Mouse (Mus musculus): ENCODE measurements around the gene Ccl17.

Ccl17 gene

DNA sequence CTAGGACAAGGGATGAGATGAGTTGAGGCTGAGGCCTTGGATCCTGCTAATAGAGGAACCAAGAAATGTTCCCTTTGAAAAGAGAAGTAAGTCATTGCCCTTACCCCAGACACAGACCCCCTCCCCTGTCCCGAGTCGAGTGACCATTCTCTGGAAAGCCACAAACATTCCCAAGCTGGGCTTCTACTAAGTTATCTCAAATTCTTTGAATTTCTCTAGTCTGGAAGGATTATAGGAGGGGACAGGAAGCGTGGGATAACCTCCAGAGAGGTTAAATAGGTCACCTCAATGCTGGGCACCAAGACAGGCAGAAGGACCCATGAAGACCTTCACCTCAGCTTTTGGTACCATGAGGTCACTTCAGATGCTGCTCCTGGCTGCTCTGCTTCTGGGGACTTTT is at the start of gene Ccl17:
Ccl17 (plus strand) TSS at position 301 of the 400 bp plus-strand sequence.
- in situ Hi-C loops (cut with MboI, MseI), result no loop called here

DNA sequence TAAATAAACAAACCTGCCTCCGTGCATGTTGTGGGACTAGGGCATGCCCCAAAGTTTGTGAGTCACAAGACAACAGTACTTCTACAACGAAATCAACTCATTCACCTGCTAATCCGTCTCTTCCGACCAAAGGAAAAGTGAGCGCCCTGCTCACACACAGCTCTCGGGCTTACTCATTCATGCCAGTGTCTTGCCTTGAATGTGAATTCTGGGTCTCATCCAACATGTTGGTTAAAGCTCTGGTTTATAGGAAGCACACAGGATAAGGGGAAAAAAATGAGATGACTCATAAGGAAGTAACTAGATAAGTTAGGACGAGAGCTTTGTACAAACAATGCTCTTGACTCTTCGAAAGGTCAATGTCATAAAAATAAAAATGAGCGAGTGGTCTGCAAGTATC is 43.2 kb upstream of the Ccl17 start:
- in situ Hi-C loops (cut with MboI, MseI), result no loop called here

DNA sequence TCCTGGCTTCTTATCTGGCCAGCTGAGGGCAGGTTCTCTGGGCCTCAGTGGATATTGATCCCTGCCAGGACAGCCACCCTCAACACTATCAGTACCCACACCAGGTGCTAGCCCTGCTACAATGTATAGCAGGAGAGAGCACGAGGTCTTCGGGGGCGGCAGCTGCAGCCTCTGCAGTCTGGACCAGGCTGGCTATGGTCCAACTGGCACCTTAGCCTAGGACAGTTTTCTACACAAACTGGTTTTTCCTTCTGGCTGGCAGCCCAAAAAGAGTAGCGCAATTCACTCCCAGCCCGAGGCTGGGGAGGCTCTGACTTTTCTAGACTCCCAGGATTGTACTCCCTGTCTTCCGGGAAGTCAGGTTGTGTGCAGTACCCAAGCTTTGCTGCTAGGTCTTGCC is 39.3 kb upstream of the Ccl17 start:
- in situ Hi-C loops (cut with MboI, MseI), result no loop called here

DNA sequence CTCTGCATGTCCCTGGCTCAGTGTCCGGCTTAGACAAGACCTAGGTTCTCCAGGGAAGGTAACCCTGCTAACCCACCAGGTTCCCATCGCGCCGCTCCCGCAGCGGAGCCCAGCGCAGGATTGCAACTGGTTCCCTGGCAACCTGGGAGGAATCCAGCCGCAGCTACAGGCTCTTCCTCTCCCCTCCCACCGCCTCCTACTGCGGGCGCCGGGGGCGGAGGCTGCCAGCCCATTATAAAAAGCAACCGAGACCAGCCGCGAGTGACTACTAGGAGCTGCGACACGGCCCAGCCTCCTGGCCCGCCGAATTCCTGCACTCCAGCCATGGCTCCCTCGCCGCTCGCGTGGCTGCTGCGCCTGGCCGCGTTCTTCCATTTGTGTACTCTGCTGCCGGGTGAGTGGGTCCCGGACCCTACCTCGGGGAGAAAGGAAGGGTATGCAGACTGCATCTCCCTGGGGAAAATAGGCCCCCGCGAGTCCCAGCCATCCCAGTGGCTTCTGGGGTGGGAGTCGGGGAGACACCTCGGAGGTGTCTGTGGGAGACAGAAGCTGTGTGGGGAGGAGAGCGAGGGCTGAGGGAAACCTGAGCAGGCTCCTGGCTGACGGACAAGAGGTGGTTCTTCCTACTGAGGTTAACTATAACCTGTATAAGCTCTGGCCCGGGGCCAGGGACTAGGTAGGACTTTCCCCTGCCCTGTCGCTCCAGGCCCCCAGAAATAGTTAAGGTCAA is 38.1 kb upstream of the Ccl17 start, which contains the start of gene Cx3cl1:
Cx3cl1 (plus strand) TSS at position 69 of the 730 bp plus-strand sequence.
- in situ Hi-C loops (cut with MboI, MseI), result no loop called here

DNA sequence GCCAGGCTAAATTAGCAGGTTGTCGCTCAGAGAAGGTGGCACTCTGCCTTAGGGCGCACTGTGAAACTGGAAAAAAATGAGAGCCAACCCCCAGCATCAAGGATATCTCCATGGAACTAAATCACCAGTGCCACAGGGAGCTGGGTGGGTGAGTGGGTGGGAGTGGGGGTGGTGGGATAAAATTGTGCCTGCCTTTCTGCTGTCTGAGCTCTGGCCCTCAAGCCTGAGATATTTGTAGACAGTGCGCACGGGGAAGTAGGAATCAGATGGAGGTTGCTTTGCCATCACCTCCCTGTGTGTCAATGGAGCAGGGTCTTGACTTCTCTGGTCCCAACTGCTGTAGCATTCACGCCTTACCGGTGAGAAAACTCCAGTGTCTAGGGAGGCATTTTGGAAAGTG is 37.2 kb upstream of the Ccl17 start:
- in situ Hi-C loops (cut with MboI, MseI), result no loop called here

DNA sequence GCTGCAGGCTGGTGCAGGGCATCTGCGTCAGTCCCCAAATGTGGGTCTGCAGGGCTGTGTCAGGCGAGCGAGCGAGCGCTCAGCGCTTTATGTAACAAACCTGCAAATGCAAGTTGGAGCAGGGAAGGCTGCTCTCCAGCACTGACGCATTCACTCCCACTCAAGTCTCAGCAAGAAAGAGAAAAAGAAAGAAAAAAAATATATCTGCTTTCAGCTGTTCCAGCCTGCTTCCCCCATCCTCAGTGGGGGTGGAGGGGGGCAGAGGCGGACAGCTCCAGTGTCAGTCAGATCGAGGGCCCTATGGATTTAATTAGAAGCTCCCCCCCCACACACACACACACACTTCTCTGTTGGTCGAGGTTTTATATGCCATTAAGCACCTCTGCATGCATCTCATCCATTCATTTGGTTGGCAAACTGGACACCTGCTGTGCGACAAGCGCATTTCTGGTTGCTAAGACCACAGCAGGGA is 36.5 kb upstream of the Ccl17 start:
- in situ Hi-C loops (cut with MboI, MseI), result no loop called here

DNA sequence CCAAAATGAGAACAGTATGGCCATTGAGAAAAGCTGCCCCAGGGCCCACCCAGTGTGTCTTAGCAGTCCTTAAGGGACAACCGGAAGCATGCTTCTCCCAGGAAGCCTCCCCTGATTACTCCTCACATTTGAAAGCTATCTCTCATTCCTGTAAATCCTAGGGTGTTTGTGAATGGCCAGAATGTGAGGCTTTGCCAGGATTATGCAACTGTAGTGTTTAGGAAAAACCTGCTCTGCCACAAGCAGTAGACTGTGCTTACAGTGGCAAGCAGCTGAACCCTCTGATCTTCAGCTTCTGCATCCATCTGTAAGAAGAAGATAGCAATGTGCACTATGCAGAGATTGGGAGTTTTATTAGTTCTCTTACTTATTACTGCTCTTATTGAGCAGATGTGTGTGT is 35.7 kb upstream of the Ccl17 start:
- in situ Hi-C loops (cut with MboI, MseI), result no loop called here

DNA sequence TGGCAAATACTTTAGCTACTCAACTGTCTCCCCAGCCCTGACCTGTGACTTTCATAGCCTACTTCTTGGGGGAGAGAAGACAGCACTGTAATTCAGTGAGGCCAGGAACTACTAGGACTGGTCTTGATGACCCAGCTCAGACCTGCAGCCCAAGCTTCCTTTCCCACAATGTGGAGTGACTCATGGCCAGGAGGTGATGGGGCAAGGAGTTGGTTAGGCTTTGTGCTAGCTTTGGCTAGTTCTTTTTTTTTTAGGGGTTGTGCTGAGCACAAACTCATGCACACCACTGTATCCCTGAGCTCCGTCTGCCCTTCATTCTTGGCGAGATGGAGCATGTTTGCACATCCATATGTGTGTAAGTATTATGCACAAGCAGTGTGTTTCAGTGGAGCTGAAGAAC is 33.9 kb upstream of the Ccl17 start:
- in situ Hi-C loops (cut with MboI, MseI), result no loop called here

DNA sequence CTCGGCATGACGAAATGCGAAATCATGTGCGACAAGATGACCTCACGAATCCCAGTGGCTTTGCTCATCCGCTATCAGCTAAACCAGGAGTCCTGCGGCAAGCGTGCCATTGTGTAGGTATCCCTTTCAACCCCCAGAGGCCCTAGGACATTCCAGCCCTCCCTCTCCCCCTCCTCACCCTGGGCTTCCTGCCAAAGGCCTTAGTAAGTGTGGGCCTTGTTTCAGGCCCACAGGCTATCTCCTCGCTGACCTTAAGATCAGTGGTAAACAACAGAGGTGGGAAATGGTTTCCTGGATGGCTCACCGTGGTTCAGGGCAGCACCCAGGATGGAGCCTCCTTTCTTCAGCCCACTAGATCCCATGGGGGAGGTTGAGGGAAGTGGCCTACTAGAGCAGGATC is 32.2 kb upstream of the Ccl17 start:
- in situ Hi-C loops (cut with MboI, MseI), result no loop called here

DNA sequence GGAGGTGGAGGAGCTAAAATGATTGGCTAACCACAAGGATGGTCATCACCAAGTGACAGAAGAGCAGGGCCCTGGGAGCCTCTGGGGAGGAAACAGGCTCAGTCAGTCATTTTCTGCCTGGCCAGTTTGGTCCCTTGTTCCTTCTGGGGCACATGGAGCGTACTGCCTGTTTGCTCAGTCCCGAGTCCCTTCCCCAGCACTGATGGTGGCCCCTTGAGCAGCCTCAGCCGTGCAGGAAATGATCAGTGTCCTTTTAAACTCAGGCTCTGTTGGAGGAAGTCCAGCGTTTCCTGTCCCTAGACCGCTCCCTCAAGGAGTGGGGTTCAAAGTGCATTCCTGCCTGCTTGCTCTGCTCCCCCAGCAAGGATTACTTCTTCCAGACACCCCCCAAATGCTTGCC is 31.8 kb upstream of the Ccl17 start:
- in situ Hi-C loops (cut with MboI, MseI), result no loop called here

DNA sequence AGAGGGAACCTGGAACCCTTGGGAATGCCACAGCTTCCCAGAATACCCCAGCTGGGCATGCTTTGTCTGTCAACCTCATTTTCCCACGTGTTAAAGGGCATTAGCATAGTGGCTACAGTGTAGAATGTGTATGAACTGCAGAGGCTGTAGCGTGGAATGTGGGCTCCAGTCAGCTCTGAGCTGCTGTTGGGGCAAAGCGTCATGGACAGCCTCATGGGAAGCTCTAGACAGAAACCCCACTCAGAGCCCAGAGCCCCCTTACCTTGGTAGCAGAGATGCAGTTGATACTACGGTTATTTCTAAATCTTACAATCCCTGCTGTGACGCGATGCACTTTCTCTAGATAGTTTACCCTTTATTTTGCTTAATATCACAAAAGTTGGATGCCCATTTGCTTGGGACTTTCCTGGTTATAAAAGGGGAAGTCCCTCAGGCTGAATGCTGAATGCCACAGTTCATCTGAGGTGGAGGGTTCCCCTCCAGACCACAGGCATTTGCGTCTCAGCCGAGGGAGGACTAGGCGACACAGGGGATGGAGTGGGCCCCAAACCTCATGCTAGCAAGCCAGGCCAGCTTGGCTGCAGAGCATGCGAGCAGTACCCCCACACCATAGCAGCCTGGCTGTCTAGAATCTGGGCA is 31.2 kb upstream of the Ccl17 start:
- in situ Hi-C loops (cut with MboI, MseI), result no loop called here

DNA sequence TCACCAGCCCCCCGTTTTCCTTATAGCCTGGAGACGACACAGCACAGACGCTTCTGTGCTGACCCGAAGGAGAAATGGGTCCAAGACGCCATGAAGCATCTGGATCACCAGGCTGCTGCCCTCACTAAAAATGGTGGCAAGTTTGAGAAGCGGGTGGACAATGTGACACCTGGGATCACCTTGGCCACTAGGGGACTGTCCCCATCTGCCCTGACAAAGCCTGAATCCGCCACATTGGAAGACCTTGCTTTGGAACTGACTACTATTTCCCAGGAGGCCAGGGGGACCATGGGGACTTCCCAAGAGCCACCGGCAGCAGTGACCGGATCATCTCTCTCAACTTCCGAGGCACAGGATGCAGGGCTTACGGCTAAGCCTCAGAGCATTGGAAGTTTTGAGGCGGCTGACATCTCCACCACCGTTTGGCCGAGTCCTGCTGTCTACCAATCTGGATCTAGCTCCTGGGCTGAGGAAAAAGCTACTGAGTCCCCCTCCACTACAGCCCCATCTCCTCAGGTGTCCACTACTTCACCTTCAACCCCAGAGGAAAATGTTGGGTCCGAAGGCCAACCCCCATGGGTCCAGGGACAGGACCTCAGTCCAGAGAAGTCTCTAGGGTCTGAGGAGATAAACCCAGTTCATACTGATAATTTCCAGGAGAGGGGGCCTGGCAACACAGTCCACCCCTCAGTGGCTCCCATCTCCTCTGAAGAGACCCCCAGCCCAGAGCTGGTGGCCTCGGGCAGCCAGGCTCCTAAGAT is 30.5 kb upstream of the Ccl17 start:
- in situ Hi-C loops (cut with MboI, MseI), result loop anchor here (5.0 kb wide), 1 partner anchor 38 kb away; no protein-coding TSS in a partner anchor

DNA sequence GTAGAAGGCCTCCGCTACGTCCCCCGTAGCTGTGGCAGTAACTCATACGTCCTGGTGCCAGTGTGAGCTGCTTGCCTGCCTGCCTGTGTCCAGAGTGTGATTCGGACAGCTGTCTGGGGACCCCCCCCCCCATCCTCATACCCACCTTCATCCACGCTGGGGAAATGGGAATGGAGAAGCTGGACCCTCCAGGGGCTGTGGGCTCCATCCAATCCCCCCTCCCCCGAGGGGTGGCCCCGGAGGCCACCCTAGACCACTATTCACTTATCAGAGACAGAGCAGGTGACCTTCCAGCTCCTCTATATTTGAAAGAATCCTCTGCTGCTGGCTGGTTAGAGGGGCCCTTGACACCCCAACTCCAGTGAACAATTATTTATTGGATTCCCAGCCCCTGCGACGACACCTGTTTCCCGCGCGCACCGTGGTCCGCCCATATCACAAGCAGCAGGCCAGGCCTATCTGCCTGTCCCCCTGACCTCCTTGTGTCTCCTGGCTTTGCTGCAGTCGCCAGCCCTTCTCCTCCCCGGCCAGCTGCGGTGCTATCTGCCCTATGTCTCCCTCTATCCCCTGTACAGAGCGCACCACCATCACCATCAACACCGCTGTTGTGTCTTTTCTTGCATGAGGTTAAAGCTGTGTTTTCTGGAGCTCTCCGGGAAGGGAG is 29.6 kb upstream of the Ccl17 start:
- in situ Hi-C loops (cut with MboI, MseI), result loop anchor here (5.0 kb wide), 1 partner anchor 37 kb away; no protein-coding TSS in a partner anchor

DNA sequence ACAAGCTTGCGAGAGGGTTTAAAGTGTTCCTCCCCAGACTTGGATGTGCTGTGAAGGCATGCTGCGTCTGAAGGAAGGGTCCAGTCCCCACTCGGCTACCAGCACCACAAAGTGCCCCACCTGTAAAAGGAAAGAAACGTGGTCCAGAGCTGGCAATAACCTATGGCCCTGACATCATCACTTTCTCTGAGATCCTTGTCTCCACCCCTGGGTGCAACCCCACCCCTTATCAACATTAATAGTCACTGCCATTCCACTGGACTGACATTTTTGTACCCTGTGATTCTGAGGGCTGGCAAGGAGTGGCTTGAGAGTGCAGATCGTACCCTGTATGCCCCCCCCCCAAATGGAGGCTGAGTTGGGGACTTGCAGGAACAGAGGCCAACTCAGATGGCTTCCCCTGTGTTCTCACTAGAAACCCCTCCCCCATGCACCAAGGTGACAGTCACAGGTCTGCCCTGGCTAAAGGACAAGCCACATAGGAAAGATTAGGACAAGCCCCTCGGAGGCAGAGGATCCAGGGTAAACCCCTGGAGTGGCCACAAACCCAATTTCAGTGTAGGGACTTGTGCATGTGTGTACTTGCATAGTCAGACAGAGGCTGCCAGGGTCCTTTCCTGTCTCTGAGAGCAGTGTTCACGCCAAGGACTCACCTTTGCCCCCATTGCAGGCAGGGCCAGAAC is 29.0 kb upstream of the Ccl17 start:
- in situ Hi-C loops (cut with MboI, MseI), result loop anchor here (5.0 kb wide), 1 partner anchor 36 kb away; no protein-coding TSS in a partner anchor

DNA sequence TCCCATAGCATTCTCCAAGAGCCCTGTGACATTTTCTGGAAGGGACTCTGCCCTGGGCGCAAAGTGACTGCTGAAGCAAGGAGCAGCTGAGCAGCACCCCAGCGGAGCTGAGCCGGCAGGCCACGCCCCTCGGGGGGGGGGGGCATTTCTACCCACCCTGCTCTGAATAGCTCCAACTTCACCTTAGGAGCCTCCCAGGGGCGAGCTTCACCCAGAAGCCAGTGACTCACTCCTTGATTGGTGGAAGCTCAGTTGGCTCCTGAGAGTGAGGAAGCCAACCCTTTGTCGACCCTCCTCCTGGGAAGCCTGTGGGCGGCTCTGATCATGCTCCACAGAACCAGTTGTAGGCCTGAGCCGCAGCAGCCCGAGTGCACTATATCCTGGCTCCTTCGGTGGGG is 28.4 kb upstream of the Ccl17 start:
- in situ Hi-C loops (cut with MboI, MseI), result loop anchor here (5.0 kb wide), 1 partner anchor 35 kb away; no protein-coding TSS in a partner anchor

DNA sequence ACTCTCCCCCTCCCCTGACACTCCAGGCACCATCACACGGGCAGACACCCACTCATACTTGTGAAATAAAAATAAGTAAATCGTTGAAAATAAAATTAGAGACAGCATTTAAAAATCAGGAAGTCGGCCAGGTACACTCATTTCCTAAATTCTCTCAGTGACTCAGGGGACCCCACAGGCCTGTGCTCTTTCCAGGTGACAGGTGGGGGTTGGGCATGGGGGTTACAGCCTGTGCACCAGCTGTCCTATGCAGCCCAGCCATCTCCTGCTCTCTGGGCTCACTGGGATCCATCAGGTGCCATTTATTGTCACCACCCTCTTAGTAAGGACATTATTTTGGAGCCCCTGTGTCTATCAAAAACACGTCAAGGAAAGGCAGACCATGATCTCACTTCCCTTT is 26.4 kb upstream of the Ccl17 start:
- in situ Hi-C loops (cut with MboI, MseI), result loop anchor here (5.0 kb wide), 1 partner anchor 33 kb away; no protein-coding TSS in a partner anchor

DNA sequence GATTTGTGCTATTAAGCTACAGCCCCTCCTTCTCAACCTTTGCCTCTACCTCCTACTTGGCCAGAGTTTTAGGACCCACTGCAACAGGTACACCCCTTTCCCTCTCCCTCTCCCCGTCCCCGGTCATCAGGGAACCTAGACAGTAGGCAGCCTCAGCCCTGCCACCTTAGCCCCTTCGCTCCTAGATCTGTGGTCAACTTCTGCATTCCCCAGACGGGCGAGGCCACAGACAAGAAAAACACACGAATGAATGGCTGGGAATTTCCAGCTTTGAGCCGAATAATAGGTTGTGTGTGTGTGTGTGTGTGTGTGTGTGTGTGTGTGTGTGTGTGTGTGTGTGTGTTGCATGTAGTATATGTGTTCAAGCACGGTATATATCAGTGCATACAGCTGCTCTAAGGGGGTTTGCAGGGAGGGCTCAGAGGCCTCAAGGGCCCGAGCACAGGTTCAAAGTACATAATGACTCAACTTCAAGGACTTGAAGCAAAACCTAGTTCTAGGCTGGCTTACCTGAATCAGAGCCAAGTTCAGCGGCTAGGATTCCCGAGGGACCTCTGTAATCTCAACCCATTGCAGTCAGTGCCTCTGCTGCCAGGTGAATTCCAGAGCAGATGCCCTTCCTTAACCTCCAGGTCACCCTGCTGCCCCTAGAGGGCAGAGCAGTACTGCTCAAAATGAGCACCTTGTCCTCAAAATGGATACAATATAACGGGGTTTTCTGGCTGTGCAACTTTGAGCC is 24.8 kb upstream of the Ccl17 start:
- in situ Hi-C loops (cut with MboI, MseI), result no loop called here

DNA sequence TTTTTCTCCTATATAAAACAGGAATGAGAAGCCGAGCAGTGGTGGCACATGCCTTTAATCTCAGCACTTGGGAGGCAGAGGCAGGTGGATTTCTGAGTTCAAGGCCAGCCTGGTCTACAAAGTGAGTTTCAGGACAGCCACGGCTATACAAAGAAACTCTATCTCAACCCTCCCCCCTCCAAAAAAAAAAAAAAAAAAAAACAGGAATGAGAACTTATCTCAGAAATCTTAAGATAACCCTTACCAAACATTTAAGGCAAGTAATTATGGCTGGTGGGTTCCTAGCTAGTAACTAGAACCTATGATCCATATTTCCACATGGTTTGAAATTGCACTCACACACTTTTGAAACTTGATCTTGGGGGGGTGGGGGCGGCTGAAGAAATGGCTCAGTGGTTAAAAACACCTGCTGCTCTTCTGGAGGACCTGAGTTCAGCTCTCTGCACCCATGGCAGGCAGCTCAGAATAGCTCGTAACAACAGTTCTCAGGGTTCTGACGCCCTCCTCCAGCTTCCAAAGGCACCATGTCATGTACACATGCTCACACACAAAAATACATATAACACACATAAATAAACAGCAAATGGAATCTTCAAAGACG is 24.2 kb upstream of the Ccl17 start:
- in situ Hi-C loops (cut with MboI, MseI), result no loop called here

DNA sequence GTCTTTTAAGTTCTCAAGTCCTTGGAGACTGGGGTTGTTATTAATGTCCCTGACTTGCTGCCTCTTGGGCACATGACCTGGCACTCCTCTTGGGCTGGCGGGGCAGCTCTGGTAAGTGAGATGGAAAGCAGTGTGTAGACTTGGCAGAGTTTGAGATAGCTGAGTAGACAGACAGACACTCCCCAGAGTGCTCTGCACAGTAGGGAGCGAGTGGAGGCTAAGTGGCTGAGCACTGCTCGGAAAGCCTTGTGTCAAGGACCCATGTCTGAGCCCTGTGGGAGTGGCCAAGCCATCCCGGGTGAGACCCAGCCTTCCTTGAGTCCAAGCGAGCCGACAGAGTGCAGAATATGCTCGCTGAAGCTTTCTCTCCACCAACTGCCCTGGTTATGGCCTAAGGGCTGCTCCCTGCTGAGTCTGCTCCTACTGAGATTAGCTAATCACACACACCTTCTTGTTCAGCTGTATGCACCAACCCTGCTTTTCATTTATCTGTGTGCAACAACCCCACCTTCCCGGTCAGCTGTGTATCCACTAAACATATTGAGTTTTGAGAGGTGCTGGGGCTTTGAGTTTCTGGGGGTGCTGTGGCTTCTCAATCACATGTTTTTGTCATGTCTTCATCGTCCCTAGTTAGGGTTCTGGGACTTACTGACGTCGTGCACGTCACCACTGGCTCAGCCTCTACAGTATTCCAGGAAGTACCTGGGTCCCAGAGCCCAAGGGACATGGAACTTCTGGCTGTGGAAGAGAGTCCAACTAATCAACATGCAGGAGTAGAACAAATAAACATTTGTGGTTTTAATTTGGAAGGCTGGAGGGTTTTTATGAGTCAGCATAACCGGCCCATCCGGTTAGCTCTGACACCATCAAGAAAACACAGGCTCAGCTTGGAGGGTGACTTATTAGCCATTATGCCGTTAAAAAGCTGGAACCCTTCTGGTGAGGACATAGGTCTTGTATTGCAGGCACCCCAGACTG is 22.4 kb upstream of the Ccl17 start:
- in situ Hi-C loops (cut with MboI, MseI), result no loop called here
